Mouse (Mus musculus): ENCODE results near the gene Cdh20. TPM values are rescaled to one million over a fixed set of nuclear protein-coding genes. Genes with fewer than 3 reads are reported as not detected.

The Cdh20 gene
- polyA plus RNA-seq, 1 experiment from 2014 or later, result 1.0 TPM

DNA sequence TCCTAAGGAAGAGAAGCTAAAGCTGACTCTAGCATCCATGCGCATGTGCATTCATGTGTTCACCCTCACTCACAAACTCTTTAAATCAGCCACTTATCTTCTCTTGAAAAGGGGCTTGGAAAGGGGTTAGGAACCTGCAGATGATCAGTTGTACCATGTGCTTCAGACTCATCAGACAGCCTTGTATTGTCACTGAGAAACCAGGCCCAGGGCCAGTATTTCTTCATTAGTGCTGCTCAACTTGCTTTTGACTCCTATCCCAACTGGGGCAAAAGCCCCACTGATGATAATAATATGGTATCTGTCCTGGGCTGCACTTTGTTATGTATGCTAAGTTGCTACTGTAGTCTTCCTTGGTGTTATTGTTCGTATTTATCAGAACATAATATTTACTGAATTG, 38.9 kb downstream of the Cdh20 start:
- Histone ChIP-seq H3K27me3 (no peaks in the 10 kb centered on the region), H3K9me3 (no peaks in the 10 kb centered on the region), H3K27ac (replicated peaks) (no peak overlapping the region), H3K36me3 (no peaks in the 10 kb centered on the region), H3K4me2 (replicated peaks) (no peak overlapping the region), H3K4me3 (no peak overlapping the region), H3K4me1 (peaks cover 6% of the 10 kb centered on the region; the same call in 1 of the 2 replicates), H3K9ac (replicated peaks) (no peak overlapping the region)
- no peak for ATAC-seq (ENCODE audit: low FRiP score, low read depth)
- WGBS, result 95% methylated on average over 2 of the region's 2 CpGs

DNA sequence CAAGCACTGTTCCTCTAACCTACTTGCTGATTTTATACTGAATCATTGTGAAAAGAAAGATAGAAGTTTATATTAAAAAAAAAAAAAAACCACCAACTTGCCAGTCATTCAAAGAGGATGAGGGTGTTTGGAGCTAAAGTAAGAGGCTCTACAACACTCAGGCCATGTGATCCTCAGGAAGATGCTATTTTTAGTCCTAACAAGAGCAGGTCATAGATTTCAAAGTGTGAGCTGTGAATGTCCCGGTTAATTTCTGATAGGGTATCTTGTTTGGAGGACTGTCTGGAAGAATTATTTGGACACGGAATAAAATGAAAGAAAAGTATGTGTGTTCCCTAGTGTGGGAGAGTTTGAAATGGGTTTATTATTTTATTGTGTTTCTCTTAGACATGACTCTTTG, 49.2 kb downstream of the Cdh20 start:
- H3K36me3 ChIP-seq, result no peaks in the 10 kb centered on the region
- WGBS, result 91% methylated on average over 2 of the region's 2 CpGs
- ATAC-seq (ENCODE audit: low FRiP score, low read depth), result no peak
- H3K27me3 ChIP-seq, result no peaks in the 10 kb centered on the region
- no peak overlapping the region for H3K9ac ChIP-seq (replicated peaks)
- no peak overlapping the region for H3K4me3 ChIP-seq
- no peak overlapping the region for H3K4me2 ChIP-seq (replicated peaks)
- no peaks in the 10 kb centered on the region for H3K4me1 ChIP-seq
- H3K9me3 ChIP-seq, result no peaks in the 10 kb centered on the region
- no peak overlapping the region for H3K27ac ChIP-seq (replicated peaks)

DNA sequence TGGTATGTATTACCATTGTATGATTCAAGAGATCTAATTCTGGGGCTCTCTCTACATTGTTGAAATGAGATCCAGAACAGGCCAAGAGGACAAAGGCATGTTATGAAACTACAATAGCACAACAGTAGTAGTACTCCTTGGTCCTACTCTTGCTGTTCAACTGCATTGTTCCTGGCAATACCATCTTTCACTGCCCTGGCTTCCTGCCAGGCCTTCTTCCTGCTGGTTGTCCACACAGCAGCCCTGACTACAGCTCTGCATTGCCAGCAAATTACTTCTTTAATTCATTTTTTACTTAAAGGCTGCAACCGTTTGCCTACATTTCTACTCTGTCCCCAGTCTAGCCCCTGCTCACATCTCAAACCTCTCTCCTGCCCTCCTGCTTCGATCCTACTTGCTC, 59.8 kb downstream of the Cdh20 start:
- Histone ChIP-seq H3K4me3 (no peak overlapping the region), H3K36me3 (no peaks in the 10 kb centered on the region), H3K4me2 (replicated peaks) (no peak overlapping the region), H3K27ac (replicated peaks) (no peak overlapping the region), H3K27me3 (no peaks in the 10 kb centered on the region), H3K4me1 (no peaks in the 10 kb centered on the region), H3K9me3 (no peaks in the 10 kb centered on the region), H3K9ac (replicated peaks) (no peak overlapping the region)
- WGBS, result 86% methylated on average over 2 of the region's 2 CpGs
- no peak for ATAC-seq (ENCODE audit: low FRiP score, low read depth)

DNA sequence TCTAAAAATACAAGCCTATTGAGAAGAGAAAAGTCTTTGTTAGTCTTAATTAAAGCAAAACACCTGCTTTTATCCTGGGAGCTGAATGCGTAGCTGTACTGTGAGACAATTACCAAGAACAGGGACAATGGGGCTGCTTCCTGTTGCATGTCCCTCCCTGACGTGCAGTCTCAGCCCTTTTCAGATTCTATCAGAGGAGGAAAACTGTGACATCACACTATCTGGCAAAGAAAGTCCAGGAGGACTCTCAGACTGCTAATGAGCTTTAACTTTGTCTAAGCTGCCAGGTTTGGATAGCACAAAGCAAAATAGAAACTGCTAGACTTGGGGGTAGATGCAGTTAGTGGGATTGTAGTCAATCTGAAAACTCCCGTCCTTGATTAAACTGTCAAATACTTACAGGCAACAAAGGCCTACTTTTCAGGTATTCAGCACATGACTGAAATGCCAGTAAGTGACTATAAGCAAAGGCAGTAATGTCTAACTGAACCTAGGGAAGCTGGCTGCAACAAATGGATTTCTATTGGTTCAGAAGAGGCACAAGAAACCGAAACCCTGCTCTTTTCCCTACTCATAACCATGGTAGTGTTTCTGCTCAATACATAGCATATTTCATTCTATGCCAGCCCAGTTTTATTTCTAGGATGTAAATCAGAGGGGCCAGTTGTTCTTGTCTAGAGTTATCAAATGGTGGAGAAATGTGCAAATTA, 70.0 kb downstream of the Cdh20 start:
- 42% methylated on average over 4 of the region's 4 CpGs for WGBS
- Histone ChIP-seq H3K9ac (replicated peaks) (no peak overlapping the region), H3K4me2 (replicated peaks) (no peak overlapping the region), H3K4me1 (peaks cover 5% of the 10 kb centered on the region), H3K9me3 (no peaks in the 10 kb centered on the region), H3K27me3 (no peaks in the 10 kb centered on the region), H3K27ac (replicated peaks) (no peak overlapping the region), H3K4me3 (no peak overlapping the region), H3K36me3 (no peaks in the 10 kb centered on the region)
- ATAC-seq (ENCODE audit: low FRiP score, low read depth), result peak; percentile 68

DNA sequence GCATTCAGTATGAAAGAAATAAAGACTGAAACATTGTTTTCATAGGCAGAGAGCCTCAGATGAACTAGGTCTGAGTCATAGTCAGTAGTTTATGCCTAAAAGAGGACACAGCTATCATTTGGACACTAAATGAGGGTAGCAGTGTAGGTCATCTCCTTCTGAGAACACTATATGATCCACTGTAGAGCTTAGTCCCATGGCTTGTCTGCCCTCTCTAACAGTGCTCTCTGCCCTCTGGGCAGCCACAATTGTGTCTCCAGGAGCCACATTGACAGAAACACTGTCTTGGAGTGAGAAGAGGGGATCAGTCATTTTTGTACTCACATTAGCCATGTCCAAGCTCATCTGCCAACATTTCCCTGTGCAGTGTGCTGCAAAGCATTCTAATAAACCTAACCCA, 70.7 kb downstream of the Cdh20 start:
- no peaks in the 10 kb centered on the region for H3K9me3 ChIP-seq
- no peak overlapping the region for H3K27ac ChIP-seq (replicated peaks)
- peaks cover 5% of the 10 kb centered on the region for H3K4me1 ChIP-seq
- H3K4me3 ChIP-seq, result no peak overlapping the region
- no peak overlapping the region for H3K4me2 ChIP-seq (replicated peaks)
- H3K27me3 ChIP-seq, result no peaks in the 10 kb centered on the region
- no peak for ATAC-seq (ENCODE audit: low FRiP score, low read depth)
- no peak overlapping the region for H3K9ac ChIP-seq (replicated peaks)
- no peaks in the 10 kb centered on the region for H3K36me3 ChIP-seq

DNA sequence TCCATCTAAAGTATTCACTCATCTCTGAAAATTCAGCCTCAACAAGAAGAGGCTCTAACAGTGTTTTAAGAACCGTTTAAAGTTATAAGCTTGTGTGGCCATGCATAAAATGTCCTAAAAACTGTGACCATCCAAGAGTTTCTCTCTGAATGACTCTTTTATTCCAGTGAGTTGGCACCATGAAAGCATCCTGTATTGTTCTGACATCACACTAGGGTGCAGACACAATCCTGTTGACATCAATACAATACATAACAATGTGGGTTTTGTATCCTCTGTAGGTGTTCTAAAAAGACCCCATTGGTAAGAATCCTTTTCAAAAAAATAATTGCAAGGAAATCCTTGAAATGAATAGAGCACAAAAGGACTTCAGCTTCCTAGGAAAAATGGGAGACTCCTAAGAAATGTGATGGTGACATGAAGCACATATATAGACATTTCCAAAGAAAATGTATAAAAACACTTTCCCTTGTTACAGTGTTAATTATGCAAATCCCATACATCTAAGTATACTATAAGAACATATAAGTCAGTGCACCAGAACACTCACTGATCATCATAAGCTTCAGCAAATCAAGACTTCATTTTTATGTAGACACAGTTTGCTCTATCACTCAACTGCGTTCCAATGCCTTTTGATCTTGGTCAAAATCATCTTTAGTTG, 80.1 kb downstream of the Cdh20 start:
- peak; percentile 89 for ATAC-seq (ENCODE audit: low FRiP score, low read depth)
- Histone ChIP-seq H3K4me2 (replicated peaks) (no peak overlapping the region), H3K4me3 (no peak overlapping the region), H3K9ac (replicated peaks) (no peak overlapping the region), H3K4me1 (no peaks in the 10 kb centered on the region), H3K9me3 (no peaks in the 10 kb centered on the region), H3K27ac (replicated peaks) (no peak overlapping the region), H3K27me3 (no peaks in the 10 kb centered on the region), H3K36me3 (no peaks in the 10 kb centered on the region)
- WGBS, result 15% methylated on average over 2 of the region's 2 CpGs

DNA sequence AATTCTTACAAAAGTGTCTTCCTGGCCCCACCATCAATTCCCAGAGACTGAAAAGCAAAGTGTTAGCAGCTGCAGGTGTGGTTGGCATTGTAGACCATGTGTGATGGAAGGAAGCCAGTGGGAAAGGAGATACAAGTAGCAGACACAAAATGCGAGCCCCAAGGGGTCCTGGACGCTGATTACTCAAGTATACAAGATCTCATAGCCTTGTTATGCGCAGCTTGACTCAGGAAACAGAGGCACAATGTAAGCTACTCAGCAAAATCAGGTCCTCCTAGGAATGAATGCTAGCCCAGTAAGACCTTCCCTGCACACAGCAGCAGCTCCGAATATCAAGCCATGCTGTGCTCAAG, 80.6 kb downstream of the Cdh20 start:
- Histone ChIP-seq H3K27ac (replicated peaks) (no peak overlapping the region), H3K4me2 (replicated peaks) (no peak overlapping the region), H3K27me3 (no peaks in the 10 kb centered on the region), H3K9me3 (no peaks in the 10 kb centered on the region), H3K9ac (replicated peaks) (no peak overlapping the region), H3K4me3 (no peak overlapping the region), H3K36me3 (no peaks in the 10 kb centered on the region), H3K4me1 (no peaks in the 10 kb centered on the region)
- WGBS, result 15% methylated on average over 4 of the region's 4 CpGs
- ATAC-seq (ENCODE audit: low FRiP score, low read depth), result peak; percentile 55

DNA sequence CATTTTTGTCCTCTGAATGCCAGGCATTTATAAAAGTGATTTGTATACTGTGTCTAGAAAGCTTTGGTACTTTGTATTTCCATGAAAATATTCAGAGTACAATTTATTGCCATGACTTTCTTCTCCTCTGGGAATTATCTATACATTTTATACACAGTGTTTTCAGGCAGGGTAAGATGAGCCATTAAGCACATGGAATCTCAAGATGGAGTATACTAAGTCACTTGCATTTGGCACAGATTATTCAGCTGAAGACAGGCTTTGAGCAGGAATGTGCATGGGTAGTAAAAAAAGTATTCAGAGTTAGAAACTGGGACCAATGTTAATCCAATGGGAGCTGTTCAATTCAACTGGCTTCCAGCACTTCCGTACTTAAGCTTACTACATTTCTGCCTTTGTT, 109.1 kb downstream of the Cdh20 start:
- Histone ChIP-seq H3K4me2 (replicated peaks) (no peak overlapping the region), H3K4me1 (no peaks in the 10 kb centered on the region), H3K4me3 (no peak overlapping the region), H3K27ac (replicated peaks) (no peak overlapping the region), H3K36me3 (no peaks in the 10 kb centered on the region), H3K9me3 (no peaks in the 10 kb centered on the region), H3K27me3 (no peaks in the 10 kb centered on the region), H3K9ac (replicated peaks) (no peak overlapping the region)
- no peak for ATAC-seq (ENCODE audit: low FRiP score, low read depth)
- 70% methylated on average over 1 of the region's 1 CpGs for WGBS

DNA sequence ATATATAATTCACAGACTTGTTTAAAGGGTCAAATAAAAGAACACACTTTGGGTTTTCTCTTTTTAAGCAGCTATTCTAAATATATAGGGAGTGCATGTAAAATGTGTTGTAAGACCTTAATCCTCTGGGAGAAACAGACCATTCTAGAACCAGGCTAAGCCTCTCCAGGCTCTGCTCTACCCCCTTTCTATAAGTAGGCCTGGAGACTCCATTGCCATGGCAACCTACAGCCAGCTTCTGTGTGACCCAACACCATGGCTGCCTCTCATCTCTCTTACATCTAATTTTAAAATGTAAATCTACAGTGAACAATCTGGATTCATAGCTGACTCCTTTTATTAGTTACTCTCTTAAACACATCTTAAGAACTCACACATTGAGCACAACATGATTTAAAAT, 133.5 kb downstream of the Cdh20 start:
- Histone ChIP-seq H3K9ac (replicated peaks) (no peak overlapping the region), H3K9me3 (no peaks in the 10 kb centered on the region), H3K36me3 (no peaks in the 10 kb centered on the region), H3K27me3 (no peaks in the 10 kb centered on the region), H3K27ac (replicated peaks) (no peak overlapping the region), H3K4me1 (no peaks in the 10 kb centered on the region), H3K4me2 (replicated peaks) (no peak overlapping the region), H3K4me3 (no peak overlapping the region)
- no peak for ATAC-seq (ENCODE audit: low FRiP score, low read depth)

DNA sequence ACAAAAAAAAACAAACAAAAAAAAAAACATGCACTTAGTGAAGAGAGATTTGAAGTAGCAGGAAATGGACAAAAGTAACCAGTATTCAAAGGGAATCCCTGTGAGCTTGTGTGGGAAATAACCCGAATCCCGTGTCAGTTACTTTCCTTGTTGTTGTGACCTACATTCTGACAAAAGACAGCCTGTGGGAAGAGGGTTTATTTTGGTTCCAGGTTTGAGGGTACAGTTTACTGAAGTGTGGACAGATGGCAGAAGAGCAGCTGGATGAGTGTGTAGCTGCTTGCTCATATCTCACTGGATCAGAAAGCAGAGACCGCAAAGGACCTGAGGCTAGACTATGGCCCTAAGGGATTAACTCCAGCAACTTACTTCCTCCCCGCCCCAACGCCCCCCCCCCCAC, 135.1 kb downstream of the Cdh20 start:
- H3K4me1 ChIP-seq, result no peaks in the 10 kb centered on the region
- no peak overlapping the region for H3K4me3 ChIP-seq
- H3K9me3 ChIP-seq, result no peaks in the 10 kb centered on the region
- H3K27me3 ChIP-seq, result no peaks in the 10 kb centered on the region
- H3K27ac ChIP-seq (replicated peaks), result no peak overlapping the region
- WGBS, result 70% methylated on average over 5 of the region's 5 CpGs
- no peak for ATAC-seq (ENCODE audit: low FRiP score, low read depth)
- no peak overlapping the region for H3K9ac ChIP-seq (replicated peaks)
- H3K36me3 ChIP-seq, result no peaks in the 10 kb centered on the region
- H3K4me2 ChIP-seq (replicated peaks), result no peak overlapping the region

DNA sequence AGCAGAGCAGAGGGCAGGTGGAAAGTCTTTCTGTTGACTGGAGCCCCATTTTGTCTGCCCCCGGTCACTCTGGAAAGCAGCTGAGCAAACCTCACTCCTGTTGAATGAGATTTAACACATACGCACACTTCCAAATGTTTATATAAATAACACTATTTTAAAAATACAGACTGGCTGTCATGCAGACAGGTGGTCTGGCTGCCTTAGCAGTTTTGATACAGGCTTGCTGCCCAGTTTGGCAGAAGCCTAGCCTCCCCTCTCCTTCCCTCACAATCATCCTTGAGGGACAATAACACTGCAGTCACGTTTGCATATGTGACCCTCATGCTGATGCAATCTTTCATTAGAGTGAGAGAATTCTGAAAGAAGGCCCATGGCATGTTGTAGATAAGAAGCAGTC, 144.1 kb downstream of the Cdh20 start:
- WGBS, result 40% methylated on average over 3 of the region's 3 CpGs

DNA sequence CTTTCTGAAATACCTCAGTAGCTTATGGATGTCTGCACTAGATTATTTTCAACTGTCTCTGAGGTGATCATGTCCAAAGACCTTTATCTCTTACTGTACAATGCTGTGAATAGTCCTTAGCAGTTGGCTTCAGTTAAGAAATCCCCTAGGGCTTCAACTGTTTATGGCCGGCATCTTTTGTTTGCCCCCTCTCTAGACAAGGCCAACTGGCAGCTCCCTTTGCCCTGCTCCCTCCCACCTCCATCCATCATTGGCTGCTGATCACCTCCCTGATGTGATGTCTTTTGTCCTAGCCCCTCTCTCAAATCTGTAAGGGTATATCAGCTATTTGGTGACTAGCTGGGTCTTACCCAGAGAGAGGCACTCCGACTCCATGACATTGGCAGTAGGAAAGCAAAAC, 148.2 kb downstream of the Cdh20 start:
- H3K9ac ChIP-seq (replicated peaks), result no peak overlapping the region
- no peak overlapping the region for H3K4me3 ChIP-seq
- H3K36me3 ChIP-seq, result no peaks in the 10 kb centered on the region
- H3K4me1 ChIP-seq, result 0 out of 2 replicates have a peak, but pooled peaks cover 7% of the 10 kb centered on the region
- WGBS, result 21% methylated on average over 2 of the region's 2 CpGs
- no peaks in the 10 kb centered on the region for H3K9me3 ChIP-seq
- peaks cover 23% of the 10 kb centered on the region for H3K27me3 ChIP-seq
- H3K4me2 ChIP-seq (replicated peaks), result no peak overlapping the region
- no peak overlapping the region for H3K27ac ChIP-seq (replicated peaks)
- peak; percentile 20; the same call in 1 of the 2 replicates for ATAC-seq (ENCODE audit: low FRiP score, low read depth)

More for the DNA sequence above, 144.1 kb downstream of the Cdh20 start:
- no peaks in the 10 kb centered on the region for H3K9me3 ChIP-seq
- H3K36me3 ChIP-seq, result no peaks in the 10 kb centered on the region
- no peak overlapping the region for H3K4me2 ChIP-seq (replicated peaks)
- H3K27me3 ChIP-seq, result peaks cover 9% of the 10 kb centered on the region; the same call in 1 of the 2 replicates
- no peak overlapping the region; the same call in 1 of the 2 replicates for H3K27ac ChIP-seq (replicated peaks)
- no peak for ATAC-seq (ENCODE audit: low FRiP score, low read depth)
- H3K4me1 ChIP-seq, result 0 out of 2 replicates have a peak, but pooled peaks cover 6% of the 10 kb centered on the region
- H3K9ac ChIP-seq (replicated peaks), result no peak overlapping the region
- no peak overlapping the region for H3K4me3 ChIP-seq
